Mouse (Mus musculus): ENCODE results near the gene Fbxw4.
"Not testable (repeated sequence)": the region's sequence is repeated elsewhere in the genome, so short reads cannot be mapped to it uniquely, and the experiment has no call there.

- TF ChIP-seq POLR2A (IDR thresholded peaks at IDR 0.05; ENCODE audit: low read depth, low read length); CTCF (conservative IDR thresholded peaks at IDR 0.05; ENCODE audit: insufficient read depth, insufficient read length, low read depth, low read length): not testable (repeated sequence)
Observed at GRCm38 (mm10) chr19:45648469-45648868, 11.6 kb downstream of the Fbxw4 start.

Data from kidney, adult 2 months (tissue).